In the genomic region with DNA sequence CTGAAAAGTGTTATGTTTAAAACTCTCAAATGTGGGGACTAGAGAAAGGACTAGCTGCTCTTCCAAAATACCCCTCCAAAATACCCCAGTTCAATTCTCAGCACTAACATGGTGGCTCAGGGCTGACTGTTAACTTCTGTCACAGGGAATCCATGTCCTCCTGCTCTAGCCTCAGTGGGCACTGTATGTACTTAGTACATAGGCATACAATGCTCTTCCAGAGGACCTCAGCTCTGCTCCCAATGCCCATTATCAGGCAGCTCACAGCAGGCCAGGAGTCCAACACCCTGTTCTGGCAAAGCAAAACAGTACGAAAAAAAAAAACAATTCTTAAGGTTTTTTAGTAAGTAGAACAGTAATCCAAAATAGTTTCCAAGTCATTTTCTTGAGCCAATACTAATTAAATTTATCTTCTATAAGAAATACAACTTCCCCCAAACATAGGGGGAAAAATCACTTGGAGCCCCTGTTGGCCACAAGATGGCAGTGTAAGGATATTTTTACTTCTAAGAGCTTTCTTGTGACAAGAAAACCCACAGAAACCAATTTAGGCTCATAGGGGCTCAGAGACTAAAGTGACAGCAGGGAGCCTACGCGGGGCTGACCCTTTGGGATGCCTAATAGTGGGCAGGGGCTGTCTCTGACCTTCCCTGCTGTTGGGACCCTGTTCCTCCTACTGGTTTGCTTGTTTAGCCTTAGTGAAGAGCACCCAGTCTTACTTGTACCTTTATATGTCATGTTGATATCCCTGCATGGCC, we compare ENCODE assay signal across 9 mouse cellular contexts. TPM values are rescaled to one million over a fixed set of nuclear protein-coding genes. Genes with fewer than 3 reads are reported as not detected.
DNase-seq lines count a peak whose midpoint lies in the region; ATAC-seq and TF ChIP-seq lines count a peak whose summit lies in the region.
"Had no signal": no experiment of that assay in that cellular context is flagged by ENCODE, and none has a peak within 500 bp of the region (broad histone marks: within the 10 kb centered on the region; RNA-seq: fewer than 3 reads in every experiment).

No protein-coding gene starts in this region.

- H3K4me1 ChIP-seq in midbrain, embryonic 11.5 days (ENCODE audit: control insufficient read depth, insufficient read depth, low read length), result no peaks in the 10 kb centered on the region
- H3K4me1 ChIP-seq in thymus, adult 2 months (replicated peaks; ENCODE audit: control insufficient read depth, insufficient read depth, low read length), result no peaks in the 10 kb centered on the region; the same call in 1 of the 2 replicates

- H3K36me3 ChIP-seq in midbrain, embryonic 11.5 days (ENCODE audit: control insufficient read depth, insufficient read depth, low read length), result no peaks in the 10 kb centered on the region
- no peaks in the 10 kb centered on the region for H3K36me3 ChIP-seq in thymus, adult 2 months (ENCODE audit: control insufficient read depth, insufficient read depth, low read length)

- no peak for TF ChIP-seq POLR2A in thymus, adult 2 months (IDR thresholded peaks at IDR 0.05; ENCODE audit: control insufficient read depth, extremely low read depth, insufficient read depth, low read length, poor library complexity)

- H3K9ac ChIP-seq in midbrain, embryonic 11.5 days (ENCODE audit: low read length), result no peak overlapping the region

- no peak overlapping the region for H3K4me3 ChIP-seq in midbrain, embryonic 11.5 days (ENCODE audit: low read depth, low read length)
- no peak overlapping the region for H3K4me3 ChIP-seq in thymus, adult 2 months (ENCODE audit: control insufficient read depth, insufficient read depth, low read length)

- ATAC-seq in cerebellum, adult (ENCODE audit: insufficient number of reproducible peaks, low FRiP score, low TSS enrichment), result no peak
- peak; percentile 63; the same call in 1 of the 2 replicates for ATAC-seq in midbrain, embryonic 11.5 days (ENCODE audit: low FRiP score)

- intact Hi-C loops in heart, postnatal 14 days (cut with DNase I), result loop anchor here (1.0 kb wide), 1 partner anchor 299 kb away; no protein-coding TSS in a partner anchor

- no peak overlapping the region for H3K27ac ChIP-seq in midbrain, embryonic 11.5 days (ENCODE audit: low read depth, low read length)
- no peak overlapping the region for H3K27ac ChIP-seq in thymus, adult 2 months (ENCODE audit: control insufficient read depth, insufficient read depth, low read length)

- TF ChIP-seq CTCF in thymus, adult 2 months (IDR thresholded peaks at IDR 0.05; ENCODE audit: borderline replicate concordance, control insufficient read depth, extremely low read depth, insufficient read depth, low read length, poor library complexity), result no peak

- no peak overlapping the region for H3K4me2 ChIP-seq in midbrain, embryonic 11.5 days

- 6% methylated on average over 3 of the region's 3 CpGs for WGBS in midbrain, embryonic 11.5 days
- WGBS in thymus, adult 2 months, result 15% methylated on average over 3 of the region's 3 CpGs

- H3K9me3 ChIP-seq in midbrain, embryonic 11.5 days (ENCODE audit: control insufficient read depth, low read length), result no peaks in the 10 kb centered on the region

- DNase-seq in cerebellum, adult 11 months, result peak; percentile 29
- peak; percentile 70 for DNase-seq in ES-CJ7 (ENCODE audit: low read depth, low spot score)
- DNase-seq in cerebellum, postnatal 25 days, result peak; percentile 44 to 55
- DNase-seq in heart, postnatal 14 days, result peak; percentile 10 to 54
- DNase-seq in layer of hippocampus, postnatal 10 days (ENCODE audit: low spot score in 2 of 2), result peak; percentile 40 to 48
- DNase-seq in midbrain, embryonic 11.5 days (ENCODE audit: low spot score, missing footprints), result peak; percentile 94
- DNase-seq in thymus, adult 2 months, result peak; percentile 29

- no peaks in the 10 kb centered on the region for H3K27me3 ChIP-seq in midbrain, embryonic 11.5 days (ENCODE audit: control insufficient read depth, insufficient read depth, low read length)
- H3K27me3 ChIP-seq in thymus, adult 2 months (ENCODE audit: control insufficient read depth, insufficient read depth, low read length), result no peaks in the 10 kb centered on the region

RNA-seq across cellular contexts. Expression of gene Ccnb1ip1, which starts 7.9 kb away (rescaled TPM):
- total RNA-seq in heart, postnatal 14 days (2021), result not detected
- not detected for total RNA-seq in layer of hippocampus, postnatal 10 days (2021)
- not detected in 2 replicates for polyA plus RNA-seq in midbrain, embryonic 11.5 days (2014; fragmentation: Nextera tagmentation; extraction: Ambion mirVana)
- polyA plus RNA-seq in thymus, adult 2 months (2012; rRNA removed), result not detected in 2 replicates
- polyA plus RNA-seq: heart, embryonic 16.5 days had no signal

RNA-seq across cellular contexts. Expression of gene Parp2, which starts 8.0 kb away (rescaled TPM):
- total RNA-seq in heart, postnatal 14 days (2021), result 10 to 100 TPM; 13.3 to 14.1 TPM
- total RNA-seq in layer of hippocampus, postnatal 10 days (2021), result 10 to 100 TPM; 23.7 to 41.6 TPM
- 61.9 and 65.5 TPM in 2 replicates for polyA plus RNA-seq in midbrain, embryonic 11.5 days (2014; fragmentation: Nextera tagmentation; extraction: Ambion mirVana)
- 24.6 and 25.3 TPM in 2 replicates for polyA plus RNA-seq in thymus, adult 2 months (2012; rRNA removed)

RNA-seq across cellular contexts. Expression of gene Ttc5, which starts 14.4 kb away (rescaled TPM):
- 10 to 100 TPM; 18.1 to 24.3 TPM for total RNA-seq in heart, postnatal 14 days (2021)
- total RNA-seq in layer of hippocampus, postnatal 10 days (2021), result 10 to 100 TPM; 77.0 to 83.5 TPM
- polyA plus RNA-seq in midbrain, embryonic 11.5 days (2014; fragmentation: Nextera tagmentation; extraction: Ambion mirVana), result 102 and 105 TPM in 2 replicates
- polyA plus RNA-seq in thymus, adult 2 months (2012; rRNA removed), result 48.4 and 50.5 TPM in 2 replicates

RNA-seq across cellular contexts. Expression of gene Olfr749, which starts 54.8 kb away (rescaled TPM):
- not detected for total RNA-seq in heart, postnatal 14 days (2021)
- total RNA-seq in layer of hippocampus, postnatal 10 days (2021), result not detected
- polyA plus RNA-seq in midbrain, embryonic 11.5 days (2014; fragmentation: Nextera tagmentation; extraction: Ambion mirVana), result not detected in 2 replicates
- not detected in 2 replicates for polyA plus RNA-seq in thymus, adult 2 months (2012; rRNA removed)
- polyA plus RNA-seq: heart, embryonic 16.5 days had no signal

Comparison
In these comparisons a context has a peak if more than half of its experiments do, and no peak if none do; other contexts are left out.
1. DNase-seq: peak in every context shown above with its lines; median percentile 94 in midbrain, embryonic 11.5 days; 70 in ES-CJ7; 50 in cerebellum, postnatal 25 days; 44 in layer of hippocampus, postnatal 10 days; 32 in heart, postnatal 14 days; 29 in cerebellum, adult 11 months; 29 in thymus, adult 2 months.